Mouse (Mus musculus): ENCODE data around the gene Sv2a.

Sv2a gene

DNA sequence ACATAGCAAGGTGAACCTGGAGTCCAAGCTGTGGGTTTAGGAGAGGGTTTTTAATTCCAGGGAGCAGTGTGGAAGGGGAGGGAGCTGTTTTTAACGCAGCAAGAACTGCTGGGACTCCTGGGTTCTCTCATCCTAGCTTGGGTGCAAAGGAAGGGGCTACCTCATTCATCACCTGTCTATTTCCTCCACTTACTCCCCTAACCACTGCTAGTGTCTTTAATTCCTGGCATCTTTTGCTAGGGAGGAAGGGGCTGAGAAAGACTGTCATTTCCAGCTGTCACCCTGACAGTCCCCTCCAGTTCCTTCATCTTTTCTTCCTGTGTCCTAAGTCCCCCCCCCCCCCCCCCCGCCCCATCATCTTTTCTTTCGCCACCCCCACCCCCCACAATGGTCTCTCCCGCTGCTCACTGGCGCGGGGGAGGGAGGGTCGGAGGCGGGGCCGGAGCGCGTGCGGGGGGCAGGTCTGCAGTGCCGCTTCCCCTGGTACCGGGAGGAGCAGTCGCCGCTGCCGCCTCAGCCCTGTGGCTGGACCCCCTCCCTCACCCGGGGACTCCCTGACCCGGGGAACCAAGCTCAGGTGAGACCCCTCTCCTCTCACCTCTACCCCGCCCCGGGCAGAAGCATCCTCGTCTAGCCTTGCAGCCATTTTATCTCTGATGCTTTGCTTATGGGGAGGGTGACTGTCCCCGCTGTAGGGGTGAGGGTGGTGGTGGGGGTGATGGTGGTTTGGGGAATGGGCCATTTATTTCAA, at the start of gene Sv2a:
Gene Sv2a, plus strand, starts transcription at position 425 of the 751 bp plus-strand sequence.
- DNase-seq: peak; percentile 79

DNA sequence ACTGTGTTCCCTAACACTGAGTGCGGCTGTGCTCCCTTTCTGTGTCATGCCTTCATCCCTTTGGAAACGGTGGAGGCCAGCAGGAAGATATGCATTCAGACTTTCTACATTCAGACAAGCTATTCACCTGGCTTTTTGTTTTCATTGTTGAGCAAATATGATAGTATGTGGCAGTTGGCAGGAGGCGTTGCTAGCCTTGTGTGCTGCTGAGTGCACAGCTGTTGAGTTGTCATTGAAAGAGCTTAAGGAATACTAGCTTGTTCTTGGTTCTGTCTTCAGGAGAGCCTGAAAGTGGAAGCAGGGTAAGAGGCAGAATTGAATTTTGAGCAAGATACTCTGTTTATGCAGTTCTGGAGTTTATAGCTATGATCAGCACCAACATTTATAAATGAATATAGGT, 48.5 kb upstream of the Sv2a start:
- no peak for DNase-seq

DNA sequence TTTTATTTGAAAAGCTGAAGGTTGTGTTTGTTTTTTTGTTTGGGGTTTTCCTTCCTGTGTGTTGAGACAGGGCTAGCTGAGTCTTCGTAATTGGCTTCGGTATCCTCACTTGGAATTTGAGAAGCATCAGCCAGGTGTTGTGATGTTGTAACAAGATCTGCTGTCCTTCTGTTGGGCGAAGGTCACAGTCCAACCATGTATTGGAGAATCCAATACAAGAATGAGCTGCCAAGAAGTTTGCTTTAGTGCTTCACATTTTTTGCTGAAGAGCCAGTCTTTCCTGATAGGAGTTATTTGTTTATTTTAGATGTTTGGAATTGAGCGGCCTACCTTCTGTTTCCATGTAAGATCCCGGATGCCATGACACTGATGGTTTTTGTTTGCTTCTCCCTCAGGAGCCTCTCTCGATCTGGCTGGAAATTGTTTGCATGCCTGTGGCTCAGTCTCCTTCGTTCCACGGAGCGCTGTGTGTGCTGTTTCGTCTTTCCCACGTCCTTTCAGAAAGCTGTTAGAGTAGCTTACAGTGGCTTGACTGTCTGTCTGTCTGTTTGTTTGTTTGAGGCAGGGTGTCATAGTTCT, 47.5 kb upstream of the Sv2a start:
- no peak for DNase-seq

- peak; percentile 73 for DNase-seq
Observed at GRCm38 (mm10) chr3:96135011-96135410, 45.9 kb upstream of the Sv2a start.

DNA sequence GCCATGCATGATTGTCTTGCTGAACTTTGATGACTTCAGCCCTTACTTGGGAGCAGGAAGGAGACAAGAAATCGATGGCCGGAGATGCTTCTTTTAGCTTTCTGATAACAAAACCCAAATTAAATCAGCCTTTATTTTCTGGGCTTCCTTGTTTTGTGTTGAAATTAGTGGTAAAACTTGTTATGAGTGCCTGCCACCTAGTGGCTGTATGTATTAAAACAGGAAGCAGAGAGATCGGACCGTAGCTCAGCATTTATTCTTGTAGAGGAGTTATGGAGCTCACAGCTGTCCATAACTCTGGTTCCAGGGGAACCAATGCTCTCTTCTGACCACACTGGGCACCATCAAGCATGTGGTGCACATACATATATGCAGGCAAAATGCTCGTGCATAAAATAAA, 33.0 kb upstream of the Sv2a start:
- DNase-seq: peak; percentile 69

- no peak for DNase-seq
Observed at GRCm38 (mm10) chr3:96151836-96152235, 29.1 kb upstream of the Sv2a start.

- DNase-seq: no peak
Observed at GRCm38 (mm10) chr3:96152611-96153010, 28.3 kb upstream of the Sv2a start.

GRCm38 (mm10) chr3:96155501-96155900, 25.4 kb upstream of the Sv2a start:
- no peak for DNase-seq

GRCm38 (mm10) chr3:96159820-96160219, 21.1 kb upstream of the Sv2a start:
- DNase-seq: no peak

GRCm38 (mm10) chr3:96160222-96160802, 20.6 kb upstream of the Sv2a start:
- DNase-seq: peak; percentile 72

DNA sequence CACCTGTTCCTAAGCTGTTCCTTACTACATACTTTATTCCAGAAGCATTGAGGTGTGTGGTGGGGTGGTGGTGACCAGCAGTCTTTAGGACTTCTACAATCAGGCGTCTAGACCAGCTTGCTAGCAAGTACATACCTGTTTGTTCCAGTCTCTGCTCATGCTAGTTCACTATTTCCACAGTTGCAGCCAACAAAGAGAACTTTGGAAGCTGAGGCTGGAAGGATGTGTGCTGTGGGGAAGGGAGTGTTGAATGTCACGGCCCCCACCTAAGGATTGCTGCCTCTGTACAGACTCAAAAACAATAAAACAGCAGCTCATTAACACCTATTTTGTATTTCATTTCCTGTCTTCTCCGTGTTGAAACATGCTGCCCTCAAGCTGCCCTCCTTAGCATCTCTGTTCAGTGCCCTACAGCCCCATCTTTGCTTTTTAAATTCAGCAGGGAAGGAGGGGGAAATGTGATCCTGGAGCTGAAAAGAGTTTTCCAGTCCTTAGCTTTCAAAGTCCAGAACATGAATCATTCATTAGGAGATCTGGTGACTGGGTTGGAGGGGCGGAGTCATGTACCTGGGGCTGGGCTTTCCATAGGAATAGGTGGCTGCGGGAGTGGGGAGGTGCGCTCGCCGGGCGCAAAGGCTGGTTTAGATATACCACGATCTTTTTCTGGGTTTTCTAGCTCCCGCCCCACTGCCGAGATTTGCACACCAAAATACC, 20.0 kb upstream of the Sv2a start:
- peak; percentile 88 for DNase-seq

- peak; percentile 54 for DNase-seq
Observed at GRCm38 (mm10) chr3:96161869-96162840, 18.8 kb upstream of the Sv2a start, which contains the start of gene Mtmr11. Gene Mtmr11 (plus strand): TSS chr3:96162004.

DNA sequence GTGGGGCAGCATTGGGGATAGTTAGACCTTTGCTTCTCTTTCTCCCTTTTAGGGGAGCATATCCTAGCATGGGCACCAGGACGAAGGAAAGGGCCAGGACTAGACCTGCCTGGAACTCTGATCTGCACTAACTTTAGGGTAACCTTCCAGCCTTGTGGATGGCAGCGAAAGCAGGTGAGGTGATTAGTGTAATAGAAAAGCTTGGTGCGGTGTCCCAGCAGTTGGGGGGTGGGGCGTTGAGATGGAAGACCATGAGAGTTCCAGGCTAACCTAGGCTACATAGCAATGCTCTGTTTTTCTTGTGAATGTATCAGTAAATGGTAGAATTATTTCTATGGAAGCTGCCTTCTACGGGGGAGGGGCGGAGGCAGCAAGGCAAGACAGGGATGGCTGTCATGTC, 17.9 kb upstream of the Sv2a start:
- no peak for DNase-seq

- no peak for DNase-seq
Observed at GRCm38 (mm10) chr3:96168466-96169158, 12.3 kb upstream of the Sv2a start.

DNA sequence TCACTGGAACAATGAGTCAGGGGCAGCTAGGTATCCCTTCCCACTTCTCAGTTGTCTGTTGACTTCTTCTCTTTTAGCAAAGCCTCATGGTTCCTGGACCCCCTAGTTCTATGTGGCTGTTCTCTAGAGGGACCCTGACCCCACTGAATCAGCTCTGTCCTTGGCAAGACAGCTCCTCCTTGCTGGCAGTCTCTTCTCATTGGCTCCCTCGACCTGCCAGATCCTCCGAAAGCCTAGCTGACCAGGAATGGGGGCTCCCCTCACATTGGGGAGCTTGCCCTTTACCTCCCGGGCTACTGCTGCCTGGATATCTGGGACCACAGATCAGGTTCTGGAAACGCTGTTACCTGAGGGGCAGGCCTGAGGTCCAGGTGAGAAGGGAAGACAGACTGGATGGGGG, 10.7 kb upstream of the Sv2a start:
- no peak for DNase-seq

GRCm38 (mm10) chr3:96170976-96171545, 9.9 kb upstream of the Sv2a start:
- DNase-seq: no peak

DNA sequence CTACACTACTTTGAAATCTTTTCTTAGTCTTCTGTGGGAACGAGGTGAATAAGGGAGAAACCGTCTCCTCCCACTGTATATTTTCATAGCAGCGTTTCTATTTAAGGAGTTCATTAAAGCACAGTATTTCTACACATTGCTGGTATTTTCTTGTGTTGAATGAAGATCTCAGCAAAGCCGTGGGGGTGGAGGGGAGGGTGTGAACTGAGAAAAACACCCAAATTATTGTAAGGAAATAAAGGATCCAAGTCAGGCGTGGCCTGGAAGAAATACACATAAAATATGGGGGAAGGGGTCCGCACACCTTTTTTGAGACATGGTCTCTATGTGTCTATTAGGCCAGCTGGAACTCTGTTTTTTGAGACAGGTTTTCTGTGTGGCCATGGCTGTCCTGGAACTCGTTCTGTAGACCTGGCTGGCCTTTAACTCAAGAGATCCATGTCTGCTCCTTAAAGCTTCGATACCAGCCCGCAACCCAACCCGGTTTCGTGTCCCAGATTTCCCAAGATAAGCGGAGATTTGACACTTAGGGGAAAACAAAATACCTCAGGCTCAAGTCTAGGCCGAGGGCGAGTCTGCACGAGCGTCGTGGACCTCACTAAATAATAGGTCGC, 9.3 kb upstream of the Sv2a start:
- no peak for DNase-seq

DNA sequence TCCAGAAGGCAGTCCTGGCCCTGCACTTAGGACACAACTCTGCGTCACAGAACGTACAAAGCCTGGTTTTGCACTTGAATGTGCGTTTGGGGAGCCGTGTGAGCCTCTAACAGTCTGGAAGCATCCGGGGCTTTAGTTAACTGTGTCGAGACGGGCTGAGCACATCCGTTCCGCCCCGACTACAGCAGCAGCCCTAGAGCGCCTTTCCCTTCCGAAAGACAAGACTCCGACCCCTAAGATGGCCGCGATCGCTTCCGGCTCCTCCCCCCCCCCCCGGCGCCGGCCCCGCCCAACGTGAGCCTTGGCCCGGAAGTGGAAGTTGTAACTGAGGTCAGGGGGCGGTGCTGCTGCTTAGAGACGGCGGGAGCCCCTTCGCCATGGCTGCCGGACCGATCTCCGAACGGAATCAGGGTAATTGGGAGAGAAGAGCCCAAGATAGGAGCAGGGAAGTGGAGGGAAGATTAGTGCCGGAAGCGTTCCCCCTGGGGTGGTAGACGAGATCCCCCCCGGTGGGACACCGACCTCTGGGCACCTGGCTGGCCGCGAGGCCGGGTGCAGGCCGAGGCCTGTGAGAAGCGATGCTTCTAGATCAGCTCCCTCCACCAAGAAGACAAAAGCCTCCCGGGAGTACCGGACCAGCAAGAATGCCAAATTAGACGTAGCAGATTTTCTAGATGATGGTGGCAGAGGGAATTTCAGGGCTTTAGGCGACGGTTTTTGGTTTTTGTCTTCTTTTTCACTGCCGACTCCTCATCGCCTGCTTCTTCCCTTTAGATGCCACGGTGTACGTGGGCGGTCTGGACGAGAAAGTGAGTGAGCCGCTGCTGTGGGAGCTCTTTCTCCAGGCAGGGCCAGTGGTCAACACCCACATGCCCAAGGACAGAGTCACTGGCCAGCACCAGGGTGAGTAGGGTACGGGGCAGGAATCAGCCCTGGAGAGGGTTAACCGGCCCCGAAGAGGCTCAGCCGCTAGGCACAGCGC, 8.5 kb upstream of the Sv2a start, which contains the start of gene Sf3b4:
Gene Sf3b4, plus strand, starts transcription at position 136 of the 982 bp plus-strand sequence.
- DNase-seq: peak; percentile 93

DNA sequence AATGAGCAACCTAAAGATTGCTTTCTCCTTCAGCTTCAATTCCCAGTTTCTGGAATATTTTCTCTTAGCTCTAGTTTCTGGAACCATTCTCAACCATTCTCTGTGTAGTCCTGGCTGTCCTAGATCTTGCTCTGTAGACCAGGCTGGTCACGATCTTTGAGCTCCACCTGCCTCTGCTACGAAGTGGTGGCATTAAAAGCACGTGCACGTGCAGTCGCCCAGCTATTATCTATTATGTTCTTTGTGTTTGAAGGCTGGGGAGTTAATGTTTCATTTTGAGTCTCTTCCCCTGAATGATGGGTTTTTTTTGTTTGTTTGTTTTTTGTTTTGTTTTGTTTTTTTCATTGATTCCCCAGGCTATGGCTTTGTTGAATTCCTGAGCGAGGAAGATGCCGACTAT, 7.8 kb upstream of the Sv2a start:
- DNase-seq: no peak

All from kidney, postnatal 10 days (tissue).